Mouse (Mus musculus): ENCODE measurements around the gene Ccpg1os.

DNA sequence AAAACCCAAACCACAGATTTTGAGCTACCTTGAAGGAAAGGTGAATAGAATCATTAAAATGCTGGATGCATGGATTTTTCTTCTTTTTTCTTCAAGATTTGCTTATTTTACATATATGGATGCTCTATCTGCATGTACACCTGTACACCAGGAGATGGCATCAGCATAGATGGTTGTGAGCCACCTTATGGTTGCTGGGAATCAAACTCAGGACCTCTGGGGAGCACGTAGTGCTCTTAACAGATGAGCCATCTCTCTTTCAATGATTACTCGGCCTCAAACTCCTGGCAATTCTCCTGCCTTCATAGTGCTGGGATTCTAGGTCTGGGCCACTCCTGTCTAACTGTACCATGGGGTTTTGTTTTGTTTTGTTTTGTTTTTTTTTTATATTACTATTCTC is 2.1 kb downstream of the Ccpg1os start:
- no peak for TF ChIP-seq ETS1 (conservative IDR thresholded peaks at IDR 0.05; ENCODE audit: low read depth, low read length)
- no peak for TF ChIP-seq USF1 (IDR thresholded peaks at IDR 0.05; ENCODE audit: low read depth, low read length)

Data from CH12.LX (cell line).